Mouse (Mus musculus) embryonic fibroblast, embryonic 13.5 days (primary cell): ENCODE results near the gene Abhd12.

Experiments used
- CTCF ChIP-seq: IDR thresholded peaks from 2 replicates; pipeline ENCODE4 v1.5.1; 2011; ENCODE audit warnings: mild to moderate bottlenecking, control low read depth, low read length, moderate library complexity, borderline replicate concordance; ENCODE audit not compliant: insufficient read depth
- POLR2A ChIP-seq: IDR thresholded peaks from 2 replicates; pipeline ENCODE4 v1.6.1; 2011; ENCODE audit warnings: low read depth, mild to moderate bottlenecking, control low read depth, low read length, moderate library complexity

- no peak for TF ChIP-seq CTCF
- no peak for TF ChIP-seq POLR2A
Observed at GRCm38 (mm10) chr2:150788768-150789550, 115.6 kb downstream of the Abhd12 start.
